Mouse (Mus musculus) MEL (cell line): Measurements from ENCODE around the gene Hist2h2aa1. TPM values are rescaled to one million over a fixed set of nuclear protein-coding genes. Genes with fewer than 3 reads are reported as not detected.
A peak's percentile ranks its signal among the peaks of the same experiment; 100 is the strongest.

ENCODE experiments used
- DNase-seq: peaks from one replicate; pipeline ENCODE4 v3.0.0; 2011; ENCODE audit warnings: low read depth, low spot score
- H3K27ac ChIP-seq: 2 replicates; pipeline ENCODE4 v1.5.1; 2012; ENCODE audit warnings: low read depth, mild to moderate bottlenecking, control low read depth, low read length, moderate library complexity; ENCODE audit not compliant: control insufficient read depth
- H3K27me3 ChIP-seq, 2 experiments: fragments of 150-350 bp in 1 of 2; sonication (generic) in 1 of 2; 2 replicates each; pipeline ENCODE4 v1.6.1; 2012; ENCODE audit warnings: low read length in 2 of 2, mild to moderate bottlenecking in 2 of 2, improper control_type of control experiment in 1 of 2, moderate library complexity in 1 of 2; ENCODE audit not compliant: insufficient read depth in 2 of 2, control insufficient read depth in 1 of 2
- H3K36me3 ChIP-seq, 2 experiments: 2 replicates each; pipeline ENCODE4 v1.6.1; 2012 to 2014; ENCODE audit warnings: low read length in 2 of 2, improper control_type of control experiment in 1 of 2, inconsistent platforms in 1 of 2, mild to moderate bottlenecking in 1 of 2; ENCODE audit not compliant: insufficient read depth in 2 of 2, control insufficient read depth in 1 of 2
- H3K4me1 ChIP-seq, 2 experiments: fragments of 150-350 bp in 1 of 2; sonication (generic) in 1 of 2; 2 replicates each; pipeline ENCODE4 v1.6.1; 2012; ENCODE audit warnings: low read length in 2 of 2, improper control_type of control experiment in 1 of 2, mild to moderate bottlenecking in 1 of 2; ENCODE audit not compliant: insufficient read depth in 2 of 2, control insufficient read depth in 1 of 2
- H3K4me3 ChIP-seq, 2 experiments: fragments of 150-350 bp in 1 of 2; sonication (generic) in 1 of 2; 2 replicates each; pipeline ENCODE4 v1.5.1; 2012; ENCODE audit warnings: low read depth in 2 of 2, low read length in 2 of 2, mild to moderate bottlenecking in 2 of 2, moderate library complexity in 2 of 2, control low read depth in 1 of 2, improper control_type of control experiment in 1 of 2; ENCODE audit not compliant: control insufficient read depth in 1 of 2, insufficient read depth in 1 of 2
- H3K79me2 ChIP-seq: 2 replicates; pipeline ENCODE4 v1.6.1; 2012; ENCODE audit warnings: mild to moderate bottlenecking, low read length, moderate library complexity; ENCODE audit not compliant: control insufficient read depth, poor library complexity, insufficient read depth
- H3K9ac ChIP-seq: 2 replicates; pipeline ENCODE4 v1.6.1; 2012; ENCODE audit warnings: low read depth, mild to moderate bottlenecking, control low read depth, low read length, moderate library complexity; ENCODE audit not compliant: control insufficient read depth, poor library complexity, severe bottlenecking
- H3K9me3 ChIP-seq: fragments of 150-350 bp; sonication (generic); replicated peaks from 2 replicates; pipeline ENCODE4 v1.6.1; 2012; ENCODE audit warnings: mild to moderate bottlenecking, low read length, improper control_type of control experiment, moderate library complexity; ENCODE audit not compliant: insufficient read depth
- CHD1 ChIP-seq: IDR thresholded peaks from 2 replicates; pipeline ENCODE4 v1.6.1; 2012; ENCODE audit warnings: low read depth, mild to moderate bottlenecking, inconsistent platforms, low read length, improper control_type of control experiment
- CHD2 ChIP-seq: IDR thresholded peaks from 2 replicates; pipeline ENCODE4 v1.6.1; 2011; ENCODE audit warnings: low read length, improper control_type of control experiment
- ELF1 ChIP-seq: IDR thresholded peaks from 2 replicates; pipeline ENCODE4 v1.6.1; 2014; ENCODE audit warnings: low read depth, mild to moderate bottlenecking, inconsistent platforms, low read length, improper control_type of control experiment, moderate library complexity
- EP300 ChIP-seq, 2 experiments: IDR thresholded peaks; 2 replicates each; pipeline ENCODE4 v1.6.1; 2011; ENCODE audit warnings: improper control_type of control experiment in 2 of 2, low read length in 2 of 2, low read depth in 1 of 2, mild to moderate bottlenecking in 1 of 2
- ETS1 ChIP-seq: IDR thresholded peaks from 2 replicates; pipeline ENCODE4 v1.6.1; 2012; ENCODE audit warnings: low read depth, mild to moderate bottlenecking, inconsistent platforms, low read length, improper control_type of control experiment, moderate library complexity
- GABPA ChIP-seq: IDR thresholded peaks from 2 replicates; pipeline ENCODE4 v1.6.1; 2012; ENCODE audit warnings: low read depth, mild to moderate bottlenecking, inconsistent platforms, low read length, improper control_type of control experiment, moderate library complexity
- GATA1 ChIP-seq: IDR thresholded peaks from 2 replicates; pipeline ENCODE4 v1.6.1; 2011; ENCODE audit warnings: low read depth, low read length, improper control_type of control experiment
- HCFC1 ChIP-seq: IDR thresholded peaks from 2 replicates; pipeline ENCODE4 v1.6.1; 2012; ENCODE audit warnings: low read depth, mild to moderate bottlenecking, inconsistent platforms, low read length, improper control_type of control experiment, moderate library complexity
- JUND ChIP-seq: IDR thresholded peaks from 2 replicates; pipeline ENCODE4 v1.6.1; 2011; ENCODE audit warnings: low read depth, mild to moderate bottlenecking, improper control_type of control experiment, low read length
- MAFK ChIP-seq: IDR thresholded peaks from 2 replicates; pipeline ENCODE4 v1.6.1; 2011; ENCODE audit warnings: low read depth, mild to moderate bottlenecking, low read length, improper control_type of control experiment, borderline replicate concordance
- MAX ChIP-seq: IDR thresholded peaks from 2 replicates; pipeline ENCODE4 v1.6.1; 2011; ENCODE audit warnings: low read length, improper control_type of control experiment
- MAZ ChIP-seq: IDR thresholded peaks from 2 replicates; pipeline ENCODE4 v1.6.1; 2012; ENCODE audit warnings: low read depth, mild to moderate bottlenecking, inconsistent platforms, low read length, improper control_type of control experiment
- MEF2A ChIP-seq: IDR thresholded peaks from 2 replicates; pipeline ENCODE4 v1.6.1; 2014; ENCODE audit warnings: low read depth, mild to moderate bottlenecking, inconsistent platforms, low read length, improper control_type of control experiment; ENCODE audit not compliant: poor library complexity, insufficient replicate concordance, severe bottlenecking; ENCODE audit errors: extremely low read depth
- MXI1 ChIP-seq: IDR thresholded peaks from 2 replicates; pipeline ENCODE4 v1.6.1; 2011; ENCODE audit warnings: mild to moderate bottlenecking, low read depth, low read length, improper control_type of control experiment
- MYB ChIP-seq: IDR thresholded peaks from 2 replicates; pipeline ENCODE4 v1.6.1; 2011; ENCODE audit warnings: mild to moderate bottlenecking, low read depth, low read length, improper control_type of control experiment
- MYC ChIP-seq: IDR thresholded peaks from 2 replicates; pipeline ENCODE4 v1.6.1; 2011; ENCODE audit warnings: low read depth, mild to moderate bottlenecking, low read length, improper control_type of control experiment, moderate library complexity
- NELFE ChIP-seq: IDR thresholded peaks from 2 replicates; pipeline ENCODE4 v1.6.1; 2011; ENCODE audit warnings: low read depth, low read length, improper control_type of control experiment
- NRF1 ChIP-seq: IDR thresholded peaks from 2 replicates; pipeline ENCODE4 v1.6.1; 2014; ENCODE audit warnings: low read depth, mild to moderate bottlenecking, inconsistent platforms, low read length, improper control_type of control experiment, moderate library complexity; ENCODE audit not compliant: poor library complexity, insufficient read depth, severe bottlenecking
- POLR2A ChIP-seq, 2 experiments: IDR thresholded peaks; 2 replicates each; pipeline ENCODE4 v1.6.1; 2011 to 2012; ENCODE audit warnings: low read length in 2 of 2, mild to moderate bottlenecking in 2 of 2, control low read depth in 1 of 2, improper control_type of control experiment in 1 of 2, low read depth in 1 of 2, moderate library complexity in 1 of 2; ENCODE audit not compliant: control insufficient read depth in 1 of 2, insufficient read depth in 1 of 2, poor library complexity in 1 of 2
- POLR2AphosphoS2 ChIP-seq: IDR thresholded peaks from 2 replicates; pipeline ENCODE4 v1.6.1; 2011; ENCODE audit warnings: low read length, improper control_type of control experiment
- RCOR1 ChIP-seq: IDR thresholded peaks from 2 replicates; pipeline ENCODE4 v1.6.1; 2012; ENCODE audit warnings: low read depth, mild to moderate bottlenecking, inconsistent platforms, low read length, improper control_type of control experiment
- SIN3A ChIP-seq: IDR thresholded peaks from 2 replicates; pipeline ENCODE4 v1.6.1; 2012; ENCODE audit warnings: low read length, improper control_type of control experiment, inconsistent platforms
- TAL1 ChIP-seq: IDR thresholded peaks from 2 replicates; pipeline ENCODE4 v1.6.1; 2012; ENCODE audit warnings: mild to moderate bottlenecking, inconsistent platforms, low read length, moderate library complexity, mixed read lengths
- TBP ChIP-seq: IDR thresholded peaks from 2 replicates; pipeline ENCODE4 v1.8.0; 2011; ENCODE audit warnings: low read depth, low read length, improper control_type of control experiment
- TCF12 ChIP-seq: IDR thresholded peaks from 2 replicates; pipeline ENCODE4 v1.6.1; 2014; ENCODE audit warnings: low read depth, mild to moderate bottlenecking, inconsistent platforms, low read length, improper control_type of control experiment, moderate library complexity
- USF1 ChIP-seq: IDR thresholded peaks from 2 replicates; pipeline ENCODE4 v1.6.1; 2014; ENCODE audit warnings: low read depth, mild to moderate bottlenecking, inconsistent platforms, low read length, improper control_type of control experiment, moderate library complexity
- USF2 ChIP-seq, 2 experiments: IDR thresholded peaks; 2 replicates each; pipeline ENCODE4 v1.6.1; 2011 to 2012; ENCODE audit warnings: improper control_type of control experiment in 2 of 2, low read length in 2 of 2, borderline replicate concordance in 1 of 2, inconsistent platforms in 1 of 2, low read depth in 1 of 2, mild to moderate bottlenecking in 1 of 2; ENCODE audit not compliant: insufficient read depth in 1 of 2
- ZC3H11A ChIP-seq: IDR thresholded peaks from 2 replicates; pipeline ENCODE4 v1.6.1; 2012; ENCODE audit warnings: low read depth, mild to moderate bottlenecking, inconsistent platforms, low read length, improper control_type of control experiment
- ZMIZ1 ChIP-seq: IDR thresholded peaks from 2 replicates; pipeline ENCODE4 v1.6.1; 2012; ENCODE audit warnings: low read depth, mild to moderate bottlenecking, inconsistent platforms, low read length, improper control_type of control experiment, moderate library complexity
- ZNF384 ChIP-seq: IDR thresholded peaks from 2 replicates; pipeline ENCODE4 v1.6.1; 2012; ENCODE audit warnings: low read depth, mild to moderate bottlenecking, inconsistent platforms, low read length, improper control_type of control experiment
- polyA plus RNA-seq, 2 experiments: library from polyadenylated mRNA; stranded (reverse) in 1 of 2; unstranded in 1 of 2; fragments of >175 nt in 1 of 2; fragments of >200 nt in 1 of 2; gene quantifications; 2 replicates each; pipeline versions ENCODE4 v1.2.1 to v1.2.4; 2012; ENCODE audit warnings: low replicate concordance in 2 of 2, low read depth in 1 of 2; ENCODE audit not compliant: insufficient read length in 2 of 2, insufficient read depth in 1 of 2, missing spikeins in 1 of 2
- total RNA-seq: library from RNA; depleted of rRNA; stranded (reverse); fragments of 300-350 nt; gene quantifications from 2 replicates; pipeline ENCODE4 v1.2.3, GENCODE M21; 2012

Gene Hist2h2aa1
- total and polyA plus RNA-seq, 3 experiments: 1.5 to 3,456 TPM; not detected in 1

- no peaks in the 10 kb centered on the region for H3K9me3 ChIP-seq
- peak overlapping the region; percentile 72 for H3K27ac ChIP-seq
- peaks cover 0 to 14% of the 10 kb centered on the region in 2 experiments; a peak in 2 of 4 replicates for H3K36me3 ChIP-seq
- H3K27me3 ChIP-seq: no peaks in the 10 kb centered on the region
- no peak for DNase-seq
- peaks cover 16 to 25% of the 10 kb centered on the region in 2 experiments for H3K4me1 ChIP-seq
- no peaks in the 10 kb centered on the region for H3K79me2 ChIP-seq
- TF ChIP-seq MAZ (0 out of 2 replicates have a peak, but pooled peaks have one; percentile 11), MEF2A (no peak), CHD1 (peak; percentile 67), EP300 (IDR thresholded peaks at IDR 0.05; ENCODE audit: low read depth in 1 of 2, low read length in 2 of 2) (no peak)
- TF ChIP-seq, all 39 proteins: peak for 2
- peak overlapping the region; percentile 36 for H3K9ac ChIP-seq
- H3K4me3 ChIP-seq: peak overlapping the region; percentile 51 to 53
Measured at GRCm38 (mm10) chr3:96293368-96293767, 48.1 kb downstream of the Hist2h2aa1 start.

- no peaks in the 10 kb centered on the region for H3K27me3 ChIP-seq
- DNase-seq: peak; percentile 96
- peaks cover 16 to 25% of the 10 kb centered on the region in 2 experiments for H3K4me1 ChIP-seq
- peak within 1 kb of the TSS; percentile 51 to 53 for H3K4me3 ChIP-seq
- no peaks in the 10 kb centered on the region for H3K79me2 ChIP-seq
- H3K36me3 ChIP-seq: peaks cover 0 to 14% of the 10 kb centered on the region in 2 experiments; a peak in 2 of 4 replicates
- H3K27ac ChIP-seq: peak within 1 kb of the TSS; percentile 72
- H3K9ac ChIP-seq: peak within 1 kb of the TSS; percentile 36
- no peaks in the 10 kb centered on the region for H3K9me3 ChIP-seq
- TF ChIP-seq ZMIZ1 (peak; percentile 0; the same call in 1 of the 2 replicates), TBP (peak; percentile 70; the same call in 1 of the 2 replicates), TCF12 (peak; percentile 87), RCOR1 (peak; percentile 98), ELF1 (peak; percentile 46), ETS1 (peak; percentile 92), HCFC1 (peak; percentile 44; the same call in 1 of the 2 replicates), TAL1 (peak; percentile 96), JUND (peak; percentile 74), USF2 (IDR thresholded peaks at IDR 0.05; ENCODE audit: borderline replicate concordance in 1 of 2, insufficient read depth in 1 of 2, low read depth in 1 of 2, low read length in 2 of 2) (no peak), ZNF384 (peak; percentile 36; the same call in 1 of the 2 replicates), MXI1 (peak; percentile 90), NELFE (peak; percentile 43; the same call in 1 of the 2 replicates), MYC (peak; percentile 96), CHD2 (0 out of 2 replicates have a peak, but pooled peaks have one; percentile 21), SIN3A (peak; percentile 85), NRF1 (no peak), POLR2A (IDR thresholded peaks at IDR 0.05; ENCODE audit: control insufficient read depth in 1 of 2, insufficient read depth in 1 of 2, low read depth in 1 of 2, low read length in 2 of 2, poor library complexity in 1 of 2) (peak in 1 of 2 experiments; percentile 60; a peak in 2 of 4 replicates), MAZ (0 out of 2 replicates have a peak, but pooled peaks have one; percentile 8), GABPA (no peak), EP300 (IDR thresholded peaks at IDR 0.05; ENCODE audit: low read depth in 1 of 2, low read length in 2 of 2) (peak; percentile 92 to 99), POLR2AphosphoS2 (peak; percentile 61; the same call in 1 of the 2 replicates), MAFK (peak; percentile 91), MAX (peak; percentile 94), USF1 (peak; percentile 31; the same call in 1 of the 2 replicates), ZC3H11A (no peak), MYB (no peak), GATA1 (peak; percentile 92)
Measured at GRCm38 (mm10) chr3:96293787-96294186, 48.5 kb downstream of the Hist2h2aa1 start, which contains the start of gene Fcgr1. TSS of gene Fcgr1 (minus strand) at chr3:96293969.
